Mouse (Mus musculus): ENCODE measurements around the gene Ncan.
"Not testable (repeated sequence)": the region's sequence is repeated elsewhere in the genome, so short reads cannot be mapped to it uniquely, and the experiment has no call there.

Gene Ncan

GRCm38 (mm10) chr8:70084191-70085065 is 36.2 kb downstream of the Ncan start:
- no peak for DNase-seq (ENCODE audit: low read depth)

- no peak for DNase-seq (ENCODE audit: low read depth)
Measured at GRCm38 (mm10) chr8:70083285-70083684, 37.4 kb downstream of the Ncan start, which contains the start of gene Hapln4. Gene Hapln4, plus strand, starts transcription at chr8:70083457.

GRCm38 (mm10) chr8:70081976-70082375 is 38.7 kb downstream of the Ncan start:
- no peak for DNase-seq (ENCODE audit: low read depth)

GRCm38 (mm10) chr8:70073682-70074081 is 47.0 kb downstream of the Ncan start:
- no peak for DNase-seq (ENCODE audit: low read depth)

GRCm38 (mm10) chr8:70073120-70073519 is 47.6 kb downstream of the Ncan start:
- DNase-seq (ENCODE audit: low read depth), result no peak

- no peak for DNase-seq (ENCODE audit: low read depth)
Measured at GRCm38 (mm10) chr8:70072441-70073069, 48.1 kb downstream of the Ncan start, which contains the start of gene Tm6sf2. Gene Tm6sf2, plus strand, starts transcription at chr8:70072924.

- no peak for DNase-seq (ENCODE audit: low read depth)
Measured at GRCm38 (mm10) chr8:70071836-70072440, 48.7 kb downstream of the Ncan start.

- no peak for DNase-seq (ENCODE audit: low read depth)
Measured at GRCm38 (mm10) chr8:70057721-70058120, 63.0 kb downstream of the Ncan start.

GRCm38 (mm10) chr8:70050434-70050833 is 70.2 kb downstream of the Ncan start:
- DNase-seq (ENCODE audit: low read depth), result not testable (repeated sequence)

- DNase-seq (ENCODE audit: low read depth), result no peak
Measured at GRCm38 (mm10) chr8:70049662-70050061, 71.0 kb downstream of the Ncan start.

GRCm38 (mm10) chr8:70043996-70044395 is 76.7 kb downstream of the Ncan start:
- no peak for DNase-seq (ENCODE audit: low read depth)
